Mouse (Mus musculus) liver, embryonic 12.5 days (tissue): ENCODE results near the gene Pde4a. TPM values are rescaled to one million over a fixed set of nuclear protein-coding genes. Genes with fewer than 3 reads are reported as not detected.
A peak's percentile ranks its signal among the peaks of the same experiment; 100 is the strongest.
"Not testable (repeated sequence)": the region's sequence is repeated elsewhere in the genome, so short reads cannot be mapped to it uniquely, and the experiment has no call there.

Source experiments
- ATAC-seq: fragments of 200-750 bp; cut with Nextera tagmentation; 2 replicates; pipeline ENCODE4 v1.8.0; 2017; ENCODE audit warnings: moderate number of reproducible peaks, mild to moderate bottlenecking, moderate library complexity
- H3K27ac ChIP-seq: fragments of 300-500 bp; sonication (generic); 2 replicates; pipeline ENCODE4 v1.5.1; 2016; ENCODE audit warnings: mild to moderate bottlenecking
- H3K27me3 ChIP-seq: fragments of 300-500 bp; sonication (generic); replicated peaks from 2 replicates; pipeline ENCODE4 v1.6.1; 2016; ENCODE audit warnings: mild to moderate bottlenecking, moderate library complexity
- H3K36me3 ChIP-seq: fragments of 300-500 bp; sonication (generic); 2 replicates; pipeline ENCODE4 v1.6.1; 2016; ENCODE audit warnings: mild to moderate bottlenecking, moderate library complexity
- H3K4me1 ChIP-seq: fragments of 300-500 bp; sonication (generic); 2 replicates; pipeline ENCODE4 v1.6.1; 2016
- H3K4me2 ChIP-seq: fragments of 300-500 bp; sonication (generic); 2 replicates; pipeline ENCODE4 v1.6.1; 2016; ENCODE audit warnings: mild to moderate bottlenecking, moderate library complexity
- H3K4me3 ChIP-seq: fragments of 300-500 bp; sonication (generic); 2 replicates; pipeline ENCODE4 v1.5.1; 2016; ENCODE audit warnings: mild to moderate bottlenecking, moderate library complexity
- H3K9ac ChIP-seq: fragments of 300-500 bp; sonication (generic); 2 replicates; pipeline ENCODE4 v1.6.1; 2016; ENCODE audit warnings: mild to moderate bottlenecking, moderate library complexity
- H3K9me3 ChIP-seq: fragments of 300-500 bp; sonication (generic); replicated peaks from 2 replicates; pipeline ENCODE4 v1.6.1; 2016; ENCODE audit warnings: mild to moderate bottlenecking, moderate library complexity
- WGBS: fragments of 180-500 bp; shearing (Covaris S2); methylation state at CpG from one replicate; pipeline ENCODE4 v1.1.7; 2016; ENCODE audit not compliant: insufficient replicate concordance; 5-methylcytosine and 5-hydroxymethylcytosine counted together
- polyA plus RNA-seq: library from polyadenylated mRNA; unstranded; fragments of >200 nt; fragmentation: Nextera tagmentation; extraction: Ambion mirVana; gene quantifications from 2 replicates; pipeline ENCODE4 v1.2.1, GENCODE M21; 2016

The Pde4a gene
- polyA plus RNA-seq, 1 experiment from 2014 or later = 2.9 TPM

DNA sequence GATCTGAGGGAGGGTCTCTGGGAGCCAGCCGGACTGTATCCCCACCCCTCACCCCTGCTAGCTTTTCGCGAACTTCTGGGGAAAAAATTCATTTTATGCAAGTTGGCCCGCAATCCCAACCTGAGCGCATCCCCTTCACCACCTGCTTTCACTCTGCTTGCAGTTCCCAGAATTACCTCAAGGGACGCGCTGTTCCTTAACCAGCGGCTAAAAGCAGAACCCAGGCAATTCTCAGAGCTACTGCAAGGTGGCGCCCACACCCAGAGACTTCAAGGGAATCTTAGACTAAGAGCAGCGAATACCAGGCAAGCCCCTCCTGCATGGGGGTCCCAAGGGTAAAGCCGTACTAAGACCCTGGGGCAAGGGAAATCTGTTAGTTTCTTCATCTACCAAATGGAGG lies 75.8 kb downstream of the Pde4a start:
- Histone ChIP-seq H3K9ac (no peak overlapping the region), H3K9me3 (0 out of 2 replicates have a peak, but pooled peaks cover 4% of the 10 kb centered on the region), H3K4me1 (peaks cover 48% of the 10 kb centered on the region), H3K27me3 (peaks cover 49% of the 10 kb centered on the region), H3K4me2 (no peak overlapping the region), H3K4me3 (no peak overlapping the region), H3K27ac (no peak overlapping the region), H3K36me3 (peaks cover 10% of the 10 kb centered on the region)
- 3% methylated on average over 11 of the region's 11 CpGs for WGBS
- ATAC-seq = no peak

DNA sequence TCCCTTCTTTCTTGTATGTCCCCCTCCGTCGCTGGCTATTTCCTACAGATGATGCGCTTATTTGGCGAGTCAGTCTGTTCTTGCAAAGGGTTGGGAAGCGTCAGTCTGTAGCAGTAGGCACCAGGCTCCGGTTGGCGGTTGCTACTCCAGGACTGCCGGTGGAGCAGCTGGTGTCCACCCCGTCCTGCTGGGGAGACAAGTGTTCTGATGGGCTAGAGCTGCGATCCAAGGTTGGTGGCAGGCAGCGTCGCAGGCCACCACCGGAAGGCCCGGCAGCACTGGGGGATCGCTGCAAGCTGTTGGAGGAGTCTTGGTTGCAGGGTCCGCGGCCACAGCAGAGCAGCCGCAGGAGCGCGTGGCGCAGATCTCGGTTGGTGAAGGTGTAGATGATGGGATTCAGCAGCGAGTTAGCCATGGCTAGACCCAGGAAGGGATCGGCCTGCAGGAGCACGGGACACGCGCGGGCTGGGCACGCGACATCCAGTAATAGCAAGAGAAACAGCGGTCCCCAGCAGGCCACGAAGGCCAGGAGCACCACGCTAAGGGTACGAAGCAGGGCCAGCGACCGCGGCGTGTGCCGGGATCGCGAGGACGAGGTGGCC lies 78.4 kb downstream of the Pde4a start:
- Histone ChIP-seq H3K27ac (no peak overlapping the region), H3K27me3 (peaks cover 74% of the 10 kb centered on the region), H3K4me2 (peak overlapping the region; percentile 68), H3K9ac (no peak overlapping the region), H3K9me3 (0 out of 2 replicates have a peak, but pooled peaks cover 4% of the 10 kb centered on the region), H3K36me3 (no peaks in the 10 kb centered on the region), H3K4me3 (peak overlapping the region; percentile 39), H3K4me1 (peaks cover 38% of the 10 kb centered on the region)
- WGBS = 6% methylated on average over 42 of the region's 42 CpGs
- no peak for ATAC-seq

DNA sequence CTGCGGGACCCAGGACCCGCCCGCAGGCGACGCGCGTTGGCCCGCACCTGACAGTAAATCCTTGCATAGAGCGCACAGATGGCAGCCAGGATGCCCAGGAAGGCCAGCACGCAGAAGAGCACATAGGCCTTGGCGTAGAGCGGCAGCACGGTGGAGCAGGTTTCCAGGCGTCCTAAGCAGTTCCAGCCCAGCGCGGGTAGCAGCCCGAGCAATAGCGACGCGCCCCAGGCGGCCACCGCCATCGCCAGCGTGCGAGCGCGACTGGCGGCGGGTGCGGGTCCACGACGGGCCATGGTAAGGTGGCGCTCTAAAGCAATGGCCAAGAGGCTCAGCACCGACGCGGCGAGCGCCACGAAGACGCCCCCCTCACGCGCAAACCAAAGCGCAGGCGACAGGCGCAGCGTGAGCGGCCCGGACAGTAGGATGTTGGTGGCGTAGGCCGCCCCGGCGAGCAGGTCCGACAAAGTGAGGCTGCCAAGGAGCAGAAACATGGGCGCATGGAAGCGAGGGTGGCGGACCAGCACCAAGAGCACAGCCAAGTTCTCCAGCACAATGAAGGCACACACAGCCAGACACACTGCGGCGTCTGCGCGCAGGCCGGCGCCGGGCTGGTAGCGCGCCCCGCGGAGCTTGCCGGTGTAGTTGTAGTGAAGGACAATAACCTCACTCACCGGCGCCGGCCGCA lies 79.1 kb downstream of the Pde4a start:
- no peak for ATAC-seq
- Histone ChIP-seq H3K9ac (no peak overlapping the region), H3K36me3 (no peaks in the 10 kb centered on the region), H3K4me1 (peaks cover 37% of the 10 kb centered on the region), H3K4me2 (peak overlapping the region; percentile 68), H3K27ac (no peak overlapping the region), H3K27me3 (peaks cover 81% of the 10 kb centered on the region), H3K9me3 (0 out of 2 replicates have a peak, but pooled peaks cover 4% of the 10 kb centered on the region), H3K4me3 (peak overlapping the region; percentile 39)
- WGBS = 2% methylated on average over 72 of the region's 72 CpGs

DNA sequence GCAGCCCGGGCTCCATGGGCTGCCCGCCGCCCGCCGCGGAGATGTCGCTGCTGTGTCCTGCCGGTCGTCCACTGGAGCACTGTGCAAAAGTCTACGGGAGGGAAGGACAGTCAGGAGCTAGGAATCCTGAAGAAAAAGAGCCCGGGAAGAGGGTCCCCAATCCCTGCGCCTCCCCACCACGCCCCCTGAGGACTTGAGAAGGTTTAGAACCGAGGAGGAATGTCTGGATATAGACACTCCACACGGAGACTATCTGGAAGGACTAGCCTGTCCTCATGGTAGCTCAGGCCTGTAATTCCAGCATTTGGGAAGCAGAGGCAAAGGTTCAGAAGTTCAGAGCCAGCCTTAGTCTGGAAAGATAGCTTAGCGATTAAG lies 79.6 kb downstream of the Pde4a start:
- H3K4me3 ChIP-seq = peak overlapping the region; percentile 39
- WGBS = 5% methylated on average over 16 of the region's 16 CpGs
- H3K27ac ChIP-seq = no peak overlapping the region
- H3K9ac ChIP-seq = no peak overlapping the region
- peak overlapping the region; percentile 68 for H3K4me2 ChIP-seq
- H3K36me3 ChIP-seq = no peaks in the 10 kb centered on the region
- no peak for ATAC-seq
- 0 out of 2 replicates have a peak, but pooled peaks cover 4% of the 10 kb centered on the region for H3K9me3 ChIP-seq
- H3K27me3 ChIP-seq = peaks cover 86% of the 10 kb centered on the region
- peaks cover 35% of the 10 kb centered on the region for H3K4me1 ChIP-seq

DNA sequence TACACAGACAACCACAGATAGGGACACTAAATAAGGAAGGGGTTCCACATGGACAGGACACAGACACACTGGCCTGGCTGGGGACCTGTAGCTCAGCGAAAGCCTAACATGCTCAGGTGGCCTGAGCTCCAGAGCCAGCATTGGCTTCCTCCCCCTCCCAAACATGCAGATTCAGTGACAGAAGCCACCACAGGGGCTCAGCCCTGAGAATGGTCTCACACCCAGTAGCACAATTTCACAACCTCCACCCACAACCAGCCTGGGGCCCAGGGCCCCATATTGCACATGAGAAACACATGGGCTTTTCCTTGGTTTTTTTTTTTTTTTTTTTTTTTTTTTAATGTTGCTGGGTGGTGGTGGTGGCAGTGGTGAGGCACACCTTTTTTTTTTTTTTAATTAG lies 80.8 kb downstream of the Pde4a start:
- Histone ChIP-seq H3K27me3 (peaks cover 98% of the 10 kb centered on the region), H3K36me3 (no peaks in the 10 kb centered on the region), H3K4me2 (no peak overlapping the region), H3K9me3 (0 out of 2 replicates have a peak, but pooled peaks cover 4% of the 10 kb centered on the region), H3K4me3 (no peak overlapping the region), H3K27ac (no peak overlapping the region), H3K9ac (no peak overlapping the region), H3K4me1 (peaks cover 34% of the 10 kb centered on the region)
- ATAC-seq = no peak
- 74% methylated on average over 1 of the region's 1 CpGs for WGBS

DNA sequence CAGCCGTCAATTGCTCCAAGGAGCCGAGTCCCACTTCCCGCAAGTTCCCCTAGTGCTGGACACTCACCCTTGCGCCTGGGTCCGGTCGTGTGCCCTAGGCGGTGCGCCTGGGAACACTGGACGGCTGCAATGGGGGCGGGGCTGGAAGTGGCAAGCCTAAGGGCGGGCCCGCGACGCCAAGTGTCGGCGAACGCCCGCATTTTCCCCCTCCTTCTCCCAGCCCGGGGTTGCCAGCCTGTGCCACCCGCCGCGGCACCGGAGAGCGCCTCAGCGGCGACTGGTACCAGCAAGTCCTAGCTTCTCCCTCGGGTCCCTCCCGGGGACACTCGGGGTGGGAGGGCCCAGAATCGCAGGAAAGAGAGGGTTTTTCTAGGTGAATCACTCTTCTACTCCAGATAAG lies 82.8 kb downstream of the Pde4a start, which contains the start of gene S1pr5:
Gene S1pr5, minus strand, starts transcription at position 118 of the 400 bp plus-strand sequence.
- Histone ChIP-seq H3K9ac (no peak within 1 kb of the TSS), H3K4me3 (peak within 1 kb of the TSS; percentile 38), H3K9me3 (no peaks in the 10 kb centered on the region), H3K36me3 (no peaks in the 10 kb centered on the region), H3K4me2 (peak within 1 kb of the TSS; percentile 53), H3K27me3 (peaks cover 99% of the 10 kb centered on the region), H3K27ac (no peak within 1 kb of the TSS), H3K4me1 (peaks cover 34% of the 10 kb centered on the region)
- ATAC-seq = no peak
- WGBS = 4% methylated on average over 30 of the region's 30 CpGs

DNA sequence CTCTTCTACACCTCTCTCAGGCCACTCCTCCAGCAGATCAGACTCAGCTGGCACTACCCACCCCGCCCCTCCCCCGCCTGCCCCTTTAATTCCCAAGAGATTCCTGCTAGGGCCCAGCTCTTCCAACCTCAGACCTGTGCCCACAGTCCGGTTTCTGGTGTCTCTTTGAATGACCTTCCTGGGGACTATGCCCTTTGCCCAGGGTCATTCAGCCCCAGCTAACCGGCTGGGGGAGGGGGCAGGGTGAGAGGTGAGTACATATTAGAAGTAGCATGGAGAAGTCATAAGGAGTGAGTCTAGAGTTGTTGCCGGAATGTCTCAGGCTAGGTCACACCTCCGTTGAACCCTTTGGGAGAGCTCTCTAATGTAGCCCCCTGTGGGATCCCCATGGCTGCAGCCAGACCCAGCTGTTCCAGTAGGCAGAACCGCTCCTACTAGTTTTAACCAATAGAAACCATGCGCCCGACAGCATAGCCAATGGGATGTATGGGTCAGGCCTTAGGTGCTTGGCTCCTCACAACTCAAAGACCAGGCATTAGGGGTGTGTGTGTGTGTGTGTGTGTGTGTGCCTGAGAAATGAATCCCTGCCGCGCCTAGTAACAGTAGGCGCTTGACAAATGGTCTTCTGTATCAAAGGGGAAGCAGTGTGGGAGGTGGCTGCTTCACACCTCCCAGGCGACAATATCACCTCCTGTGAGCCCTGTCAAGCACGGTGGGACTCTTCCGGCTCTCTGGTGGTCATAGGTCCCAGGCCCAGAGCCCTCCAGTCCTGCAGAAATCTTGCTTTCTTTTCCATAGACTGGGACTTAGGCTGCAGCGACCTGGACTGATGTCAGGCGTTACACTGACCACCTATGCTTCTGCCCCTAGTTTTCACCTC lies 84.4 kb downstream of the Pde4a start:
- H3K4me2 ChIP-seq = no peak overlapping the region
- no peak overlapping the region for H3K4me3 ChIP-seq
- H3K9me3 ChIP-seq = no peaks in the 10 kb centered on the region
- H3K27ac ChIP-seq = no peak overlapping the region
- H3K9ac ChIP-seq = no peak overlapping the region
- H3K36me3 ChIP-seq = no peaks in the 10 kb centered on the region
- WGBS = 18% methylated on average over 17 of the region's 17 CpGs
- H3K27me3 ChIP-seq = peaks cover 92% of the 10 kb centered on the region
- ATAC-seq = peak; percentile 51
- H3K4me1 ChIP-seq = peaks cover 22% of the 10 kb centered on the region

DNA sequence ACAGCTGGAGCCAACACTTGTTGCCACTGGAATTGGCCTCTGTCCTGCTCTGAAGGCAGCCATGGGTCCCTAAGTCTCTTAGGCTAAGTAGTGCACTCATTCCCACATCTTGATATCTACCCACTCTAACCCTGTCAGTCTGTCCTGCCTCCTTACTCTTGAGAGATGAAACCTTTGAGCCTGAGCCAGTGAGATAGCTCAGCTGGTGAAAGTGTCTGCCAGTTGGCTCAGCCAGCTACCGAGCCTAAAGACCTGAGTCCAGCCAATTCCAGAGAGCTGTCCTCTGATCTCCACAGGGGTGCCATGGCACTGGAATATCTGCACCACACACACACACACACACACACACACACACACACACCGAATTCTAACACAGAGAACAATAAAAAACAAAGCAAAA lies 85.0 kb downstream of the Pde4a start:
- WGBS = 48% methylated on average over 2 of the region's 2 CpGs
- Histone ChIP-seq H3K4me2 (no peak overlapping the region), H3K27me3 (peaks cover 87% of the 10 kb centered on the region), H3K4me3 (no peak overlapping the region), H3K9me3 (no peaks in the 10 kb centered on the region), H3K9ac (no peak overlapping the region), H3K36me3 (no peaks in the 10 kb centered on the region), H3K27ac (no peak overlapping the region), H3K4me1 (peaks cover 19% of the 10 kb centered on the region)
- no peak for ATAC-seq

DNA sequence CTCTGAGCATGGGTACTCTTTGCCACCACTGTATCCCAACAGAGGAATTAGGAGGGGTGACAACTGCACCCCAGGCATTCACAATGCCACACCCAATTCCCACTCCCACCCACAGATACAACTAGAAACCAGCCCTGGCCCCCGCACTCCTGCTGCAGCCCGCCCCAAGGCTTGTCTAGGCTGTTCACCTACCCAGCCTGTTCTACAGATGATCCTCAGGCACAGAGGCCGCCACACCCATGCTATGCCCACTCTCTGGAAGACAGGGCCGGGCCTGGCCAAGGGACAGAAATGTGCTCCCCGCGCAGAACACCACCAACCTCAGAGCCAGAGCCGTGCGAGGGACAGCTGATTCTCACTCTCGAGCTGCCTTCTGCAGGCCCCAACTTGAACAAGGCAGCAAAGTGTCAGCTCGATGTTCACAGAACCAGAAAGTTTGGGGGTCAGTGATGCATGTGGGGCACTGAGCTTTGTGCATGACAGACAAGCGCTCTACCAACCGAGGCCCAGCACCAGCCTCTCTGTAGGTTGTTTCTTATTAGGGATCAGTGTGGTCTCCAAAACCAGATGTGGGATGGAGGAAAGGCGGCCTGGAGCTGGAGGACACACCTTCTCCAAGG lies 85.7 kb downstream of the Pde4a start:
- Histone ChIP-seq H3K4me2 (no peak overlapping the region), H3K36me3 (no peaks in the 10 kb centered on the region), H3K4me3 (no peak overlapping the region), H3K4me1 (peaks cover 19% of the 10 kb centered on the region), H3K9ac (no peak overlapping the region), H3K27ac (no peak overlapping the region), H3K9me3 (no peaks in the 10 kb centered on the region), H3K27me3 (peaks cover 80% of the 10 kb centered on the region)
- no peak for ATAC-seq
- 65% methylated on average over 13 of the region's 13 CpGs for WGBS

DNA sequence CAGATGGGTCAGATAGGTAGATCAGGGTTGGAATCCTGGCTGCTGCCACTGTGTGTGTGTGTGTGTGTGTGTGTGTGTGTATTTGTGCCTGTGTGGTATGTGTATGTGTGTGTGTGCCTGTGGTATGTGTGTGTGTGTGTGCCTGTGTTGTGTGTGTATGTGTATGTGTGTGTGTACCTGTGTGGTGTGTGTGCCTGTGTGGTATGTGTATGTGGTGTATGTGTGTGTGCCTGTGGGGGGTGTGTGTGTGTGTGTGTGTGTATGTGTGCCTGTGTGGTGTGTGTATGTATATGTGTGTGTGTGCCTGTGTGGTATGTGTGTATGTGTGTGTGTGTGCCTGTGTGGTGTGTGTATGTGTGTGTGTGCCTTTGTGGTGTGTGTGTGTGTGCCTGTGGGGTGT lies 89.2 kb downstream of the Pde4a start:
- Histone ChIP-seq H3K9ac (no peak overlapping the region), H3K4me3 (no peak overlapping the region), H3K4me2 (no peak overlapping the region), H3K27me3 (peaks cover 54% of the 10 kb centered on the region), H3K36me3 (no peaks in the 10 kb centered on the region), H3K27ac (no peak overlapping the region), H3K4me1 (peaks cover 9% of the 10 kb centered on the region; the same call in 1 of the 2 replicates), H3K9me3 (no peaks in the 10 kb centered on the region)
- ATAC-seq = no peak

DNA sequence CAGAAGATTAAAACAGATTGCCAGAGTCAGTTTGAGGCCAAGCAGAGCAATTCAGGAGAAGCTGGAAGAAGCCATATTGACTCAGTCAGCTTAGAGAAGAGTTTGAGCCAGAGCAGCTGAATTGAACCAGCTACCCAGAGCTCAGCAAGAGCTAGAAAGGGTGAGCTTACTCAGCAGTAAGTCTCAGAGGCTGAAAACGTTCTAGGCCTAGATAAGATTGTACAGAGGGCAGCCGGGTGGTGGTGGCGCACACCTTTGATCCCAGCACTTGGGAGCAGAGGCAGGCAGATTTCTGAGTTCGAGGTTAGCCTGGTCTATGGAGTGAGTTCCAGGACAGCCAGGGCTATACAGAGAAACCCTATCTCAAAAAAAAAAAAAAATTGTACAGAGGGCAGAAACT lies 90.8 kb downstream of the Pde4a start:
- not testable (repeated sequence) for H3K36me3 ChIP-seq, H3K4me2 ChIP-seq, H3K4me1 ChIP-seq, H3K9ac ChIP-seq, H3K27ac ChIP-seq, H3K4me3 ChIP-seq, H3K9me3 ChIP-seq, ATAC-seq
- H3K27me3 ChIP-seq = peaks cover 37% of the 10 kb centered on the region
- WGBS = 50% methylated on average over 4 of the region's 4 CpGs
